Mouse (Mus musculus): Measurements from ENCODE around the gene Atf6b. TPM values are rescaled to one million over a fixed set of nuclear protein-coding genes. Genes with fewer than 3 reads are reported as not detected.

The Atf6b gene
- polyA plus RNA-seq (2015; fragmentation: Nextera tagmentation; extraction: Ambion mirVana), result 39.6 and 54.5 TPM in 2 replicates

GRCm38 (mm10) chr17:34646906-34647787 lies at the start of gene Atf6b:
Atf6b (plus strand) TSS chr17:34647146.
- under 1% methylated on average over 66 of the region's 66 CpGs for WGBS
- Histone ChIP-seq H3K27ac (peak within 1 kb of the TSS; percentile 76), H3K4me3 (peak within 1 kb of the TSS; percentile 100), H3K27me3 (no peaks in the 10 kb centered on the region), H3K36me3 (peaks cover 30% of the 10 kb centered on the region), H3K4me1 (replicated peaks) (peaks cover 29% of the 10 kb centered on the region), H3K4me2 (peak within 1 kb of the TSS; percentile 84), H3K9ac (peak within 1 kb of the TSS; percentile 88), H3K9me3 (replicated peaks) (no peaks in the 10 kb centered on the region)
- ATAC-seq (replicated peaks; ENCODE audit: insufficient number of reproducible peaks, insufficient read depth, low FRiP score, low read depth), result peak; percentile 97

- peaks cover 57% of the 10 kb centered on the region for H3K4me1 ChIP-seq (replicated peaks)
- WGBS, result 22% methylated on average over 6 of the region's 6 CpGs
- no peak within 1 kb of the TSS for H3K4me3 ChIP-seq
- no peaks in the 10 kb centered on the region for H3K9me3 ChIP-seq (replicated peaks)
- no peaks in the 10 kb centered on the region for H3K27me3 ChIP-seq
- peak within 1 kb of the TSS; percentile 51; the same call in 1 of the 2 replicates for H3K27ac ChIP-seq
- no peak within 1 kb of the TSS; the same call in 1 of the 2 replicates for H3K9ac ChIP-seq
- peaks cover 36% of the 10 kb centered on the region for H3K36me3 ChIP-seq
- H3K4me2 ChIP-seq, result peak within 1 kb of the TSS; percentile 30; the same call in 1 of the 2 replicates
- no peak for ATAC-seq (replicated peaks; ENCODE audit: insufficient number of reproducible peaks, insufficient read depth, low FRiP score, low read depth)
Observed at GRCm38 (mm10) chr17:34597566-34598095, 49.3 kb upstream of the Atf6b start, which contains the start of gene Ager. Ager (plus strand) TSS chr17:34597862.

- WGBS, result 79% methylated on average over 9 of the region's 9 CpGs
- H3K4me2 ChIP-seq, result no peak overlapping the region
- ATAC-seq (replicated peaks; ENCODE audit: insufficient number of reproducible peaks, insufficient read depth, low FRiP score, low read depth), result no peak
- no peak overlapping the region for H3K9ac ChIP-seq
- no peaks in the 10 kb centered on the region for H3K9me3 ChIP-seq (replicated peaks)
- H3K27me3 ChIP-seq, result no peaks in the 10 kb centered on the region
- no peak overlapping the region for H3K27ac ChIP-seq
- H3K36me3 ChIP-seq, result peaks cover 30% of the 10 kb centered on the region
- H3K4me3 ChIP-seq, result no peak overlapping the region
- H3K4me1 ChIP-seq (replicated peaks), result peaks cover 48% of the 10 kb centered on the region
Observed at GRCm38 (mm10) chr17:34599891-34600290, 47.1 kb upstream of the Atf6b start.

- peaks cover 17% of the 10 kb centered on the region for H3K36me3 ChIP-seq
- H3K9me3 ChIP-seq (replicated peaks), result no peaks in the 10 kb centered on the region
- H3K4me3 ChIP-seq, result 0 out of 2 replicates have a peak overlapping the region, but pooled peaks have one; percentile 66
- 0 out of 2 replicates have a peak overlapping the region, but pooled peaks have one; percentile 84 for H3K9ac ChIP-seq
- H3K4me2 ChIP-seq, result peak overlapping the region; percentile 81; the same call in 1 of the 2 replicates
- peaks cover 48% of the 10 kb centered on the region for H3K4me1 ChIP-seq (replicated peaks)
- H3K27me3 ChIP-seq, result no peaks in the 10 kb centered on the region
- H3K27ac ChIP-seq, result no peak overlapping the region
- 85% methylated on average over 12 of the region's 12 CpGs for WGBS
- no peak for ATAC-seq (replicated peaks; ENCODE audit: insufficient number of reproducible peaks, insufficient read depth, low FRiP score, low read depth)
Observed at GRCm38 (mm10) chr17:34601796-34602195, 45.1 kb upstream of the Atf6b start.

GRCm38 (mm10) chr17:34603375-34604060 lies 43.4 kb upstream of the Atf6b start, which contains the start of gene Rnf5:
Rnf5 (minus strand) TSS chr17:34603690.
- Histone ChIP-seq H3K9me3 (replicated peaks) (no peaks in the 10 kb centered on the region), H3K36me3 (peaks cover 17% of the 10 kb centered on the region), H3K27me3 (no peaks in the 10 kb centered on the region), H3K27ac (peak within 1 kb of the TSS; percentile 87), H3K9ac (peak within 1 kb of the TSS; percentile 94), H3K4me1 (replicated peaks) (peaks cover 50% of the 10 kb centered on the region), H3K4me2 (peak within 1 kb of the TSS; percentile 84), H3K4me3 (peak within 1 kb of the TSS; percentile 96)
- under 1% methylated on average over 30 of the region's 30 CpGs for WGBS
- peak; percentile 89 for ATAC-seq (replicated peaks; ENCODE audit: insufficient number of reproducible peaks, insufficient read depth, low FRiP score, low read depth)

GRCm38 (mm10) chr17:34604061-34604508 lies 42.9 kb upstream of the Atf6b start, which contains the start of gene Agpat1:
Agpat1 (plus strand) TSS chr17:34604262.
- no peaks in the 10 kb centered on the region for H3K9me3 ChIP-seq (replicated peaks)
- peaks cover 53% of the 10 kb centered on the region for H3K4me1 ChIP-seq (replicated peaks)
- H3K36me3 ChIP-seq, result peaks cover 17% of the 10 kb centered on the region
- peak within 1 kb of the TSS; percentile 94 for H3K9ac ChIP-seq
- H3K4me2 ChIP-seq, result peak within 1 kb of the TSS; percentile 84
- no peaks in the 10 kb centered on the region for H3K27me3 ChIP-seq
- under 1% methylated on average over 35 of the region's 35 CpGs for WGBS
- peak within 1 kb of the TSS; percentile 87 for H3K27ac ChIP-seq
- peak within 1 kb of the TSS; percentile 96 for H3K4me3 ChIP-seq
- peak; percentile 88 for ATAC-seq (replicated peaks; ENCODE audit: insufficient number of reproducible peaks, insufficient read depth, low FRiP score, low read depth)

- Histone ChIP-seq H3K27me3 (no peaks in the 10 kb centered on the region), H3K4me2 (peak overlapping the region; percentile 84)
- ATAC-seq (replicated peaks; ENCODE audit: insufficient number of reproducible peaks, insufficient read depth, low FRiP score, low read depth), result no peak
Observed at GRCm38 (mm10) chr17:34604511-34605237, 42.3 kb upstream of the Atf6b start.

GRCm38 (mm10) chr17:34605609-34606008 lies 41.3 kb upstream of the Atf6b start:
- Histone ChIP-seq H3K27ac (peak overlapping the region; percentile 87), H3K36me3 (peaks cover 14% of the 10 kb centered on the region), H3K4me1 (replicated peaks) (peaks cover 50% of the 10 kb centered on the region), H3K9me3 (replicated peaks) (no peaks in the 10 kb centered on the region), H3K4me2 (peak overlapping the region; percentile 84), H3K4me3 (peak overlapping the region; percentile 96), H3K9ac (peak overlapping the region; percentile 94), H3K27me3 (no peaks in the 10 kb centered on the region)
- peak; percentile 50 for ATAC-seq (replicated peaks; ENCODE audit: insufficient number of reproducible peaks, insufficient read depth, low FRiP score, low read depth)
- under 1% methylated on average over 27 of the region's 30 CpGs for WGBS

More at GRCm38 (mm10) chr17:34604511-34605237, 42.3 kb upstream of the Atf6b start:
- H3K4me1 ChIP-seq (replicated peaks), result peaks cover 50% of the 10 kb centered on the region
- peak overlapping the region; percentile 96 for H3K4me3 ChIP-seq
- peak overlapping the region; percentile 87 for H3K27ac ChIP-seq
- WGBS, result 20% methylated on average over 24 of the region's 24 CpGs
- no peaks in the 10 kb centered on the region for H3K9me3 ChIP-seq (replicated peaks)
- peaks cover 17% of the 10 kb centered on the region for H3K36me3 ChIP-seq
- peak overlapping the region; percentile 94 for H3K9ac ChIP-seq

- WGBS, result 15% methylated on average over 32 of the region's 32 CpGs
- ATAC-seq (replicated peaks; ENCODE audit: insufficient number of reproducible peaks, insufficient read depth, low FRiP score, low read depth), result no peak
- peaks cover 18% of the 10 kb centered on the region for H3K36me3 ChIP-seq
- peak overlapping the region; percentile 84 for H3K4me2 ChIP-seq
- peaks cover 50% of the 10 kb centered on the region for H3K4me1 ChIP-seq (replicated peaks)
- H3K9me3 ChIP-seq (replicated peaks), result no peaks in the 10 kb centered on the region
- H3K27me3 ChIP-seq, result no peaks in the 10 kb centered on the region
- H3K4me3 ChIP-seq, result peak overlapping the region; percentile 96
- peak overlapping the region; percentile 87 for H3K27ac ChIP-seq
- H3K9ac ChIP-seq, result peak overlapping the region; percentile 94
Observed at GRCm38 (mm10) chr17:34606186-34607039, 40.5 kb upstream of the Atf6b start.

- Histone ChIP-seq H3K4me2 (no peak overlapping the region), H3K4me3 (no peak overlapping the region), H3K36me3 (peaks cover 26% of the 10 kb centered on the region), H3K27ac (no peak overlapping the region), H3K9me3 (replicated peaks) (no peaks in the 10 kb centered on the region), H3K27me3 (no peaks in the 10 kb centered on the region), H3K4me1 (replicated peaks) (peaks cover 38% of the 10 kb centered on the region), H3K9ac (no peak overlapping the region)
- no peak for ATAC-seq (replicated peaks; ENCODE audit: insufficient number of reproducible peaks, insufficient read depth, low FRiP score, low read depth)
- 79% methylated on average over 7 of the region's 7 CpGs for WGBS
Observed at GRCm38 (mm10) chr17:34607997-34608396, 38.9 kb upstream of the Atf6b start.
